25 mouse cellular contexts compared by ENCODE assay signal in genomic region chr10:118624368-118624767, GRCm38 (mm10).
"Had no signal": no experiment of that assay in that cellular context is flagged by ENCODE, and none has a peak within 500 bp of the region (broad histone marks: within the 10 kb centered on the region; RNA-seq: fewer than 3 reads in every experiment).

No protein-coding gene starts in this region.

- H3K27ac ChIP-seq: embryonic facial prominence, embryonic 10.5 days; embryonic facial prominence, embryonic 12.5 days; embryonic facial prominence, embryonic 13.5 days; embryonic facial prominence, embryonic 15.5 days; forebrain, embryonic 10.5 days; forebrain, embryonic 12.5 days; forebrain, embryonic 13.5 days; forebrain, embryonic 15.5 days; gastrocnemius, adult 2 months; heart, adult 2 months; heart, embryonic 10.5 days had no signal

- H3K9me3 ChIP-seq: embryonic facial prominence, embryonic 10.5 days; embryonic facial prominence, embryonic 12.5 days; embryonic facial prominence, embryonic 13.5 days; embryonic facial prominence, embryonic 15.5 days; forebrain, embryonic 10.5 days; forebrain, embryonic 12.5 days; forebrain, embryonic 13.5 days; forebrain, embryonic 15.5 days; heart, embryonic 10.5 days had no signal

- H3K4me1 ChIP-seq: embryonic facial prominence, embryonic 10.5 days; embryonic facial prominence, embryonic 12.5 days; embryonic facial prominence, embryonic 13.5 days; embryonic facial prominence, embryonic 15.5 days; forebrain, embryonic 10.5 days; forebrain, embryonic 12.5 days; forebrain, embryonic 13.5 days; forebrain, embryonic 15.5 days had no signal

- DNase-seq: cerebellum, postnatal 10 days; cerebellum, postnatal 14 days; cerebellum, postnatal 25 days; cerebellum, postnatal 36 days; embryo, embryonic 11 days; forebrain, postnatal 0 days; gastrocnemius, adult 2 months; gastrocnemius, postnatal 10 days; gastrocnemius, postnatal 14 days; gastrocnemius, postnatal 25 days; gastrocnemius, postnatal 36 days; heart, adult 18-20 months; heart, adult 2 months had no signal

- H3K9ac ChIP-seq: embryonic facial prominence, embryonic 12.5 days; embryonic facial prominence, embryonic 13.5 days; embryonic facial prominence, embryonic 15.5 days; forebrain, embryonic 12.5 days; forebrain, embryonic 13.5 days; forebrain, embryonic 15.5 days; forebrain, postnatal 0 days had no signal

- H3K4me2 ChIP-seq: embryonic facial prominence, embryonic 12.5 days; embryonic facial prominence, embryonic 13.5 days; embryonic facial prominence, embryonic 15.5 days; forebrain, embryonic 12.5 days; forebrain, embryonic 13.5 days; forebrain, embryonic 15.5 days had no signal

- ATAC-seq: forebrain, embryonic 13.5 days; forebrain, embryonic 14.5 days; forebrain, embryonic 15.5 days; forebrain, embryonic 16.5 days; forebrain, postnatal 0 days had no signal

- H3K36me3 ChIP-seq: embryonic facial prominence, embryonic 10.5 days; embryonic facial prominence, embryonic 12.5 days; embryonic facial prominence, embryonic 13.5 days; embryonic facial prominence, embryonic 15.5 days; forebrain, embryonic 10.5 days; forebrain, embryonic 12.5 days; forebrain, embryonic 15.5 days; heart, embryonic 10.5 days had no signal

- H3K27me3 ChIP-seq: embryonic facial prominence, embryonic 12.5 days; embryonic facial prominence, embryonic 13.5 days; embryonic facial prominence, embryonic 15.5 days; forebrain, embryonic 12.5 days; forebrain, embryonic 13.5 days; forebrain, embryonic 15.5 days had no signal

- H3K4me3 ChIP-seq: embryonic facial prominence, embryonic 10.5 days; embryonic facial prominence, embryonic 12.5 days; embryonic facial prominence, embryonic 13.5 days; embryonic facial prominence, embryonic 15.5 days; erythroblast, embryonic 14.5 days; forebrain, embryonic 10.5 days; forebrain, embryonic 12.5 days; forebrain, embryonic 13.5 days; forebrain, embryonic 15.5 days; gastrocnemius, adult 2 months; heart, adult 2 months; heart, embryonic 10.5 days had no signal
